Comparison of ENCODE assay signal across 9 mouse cellular contexts in the genomic region with DNA sequence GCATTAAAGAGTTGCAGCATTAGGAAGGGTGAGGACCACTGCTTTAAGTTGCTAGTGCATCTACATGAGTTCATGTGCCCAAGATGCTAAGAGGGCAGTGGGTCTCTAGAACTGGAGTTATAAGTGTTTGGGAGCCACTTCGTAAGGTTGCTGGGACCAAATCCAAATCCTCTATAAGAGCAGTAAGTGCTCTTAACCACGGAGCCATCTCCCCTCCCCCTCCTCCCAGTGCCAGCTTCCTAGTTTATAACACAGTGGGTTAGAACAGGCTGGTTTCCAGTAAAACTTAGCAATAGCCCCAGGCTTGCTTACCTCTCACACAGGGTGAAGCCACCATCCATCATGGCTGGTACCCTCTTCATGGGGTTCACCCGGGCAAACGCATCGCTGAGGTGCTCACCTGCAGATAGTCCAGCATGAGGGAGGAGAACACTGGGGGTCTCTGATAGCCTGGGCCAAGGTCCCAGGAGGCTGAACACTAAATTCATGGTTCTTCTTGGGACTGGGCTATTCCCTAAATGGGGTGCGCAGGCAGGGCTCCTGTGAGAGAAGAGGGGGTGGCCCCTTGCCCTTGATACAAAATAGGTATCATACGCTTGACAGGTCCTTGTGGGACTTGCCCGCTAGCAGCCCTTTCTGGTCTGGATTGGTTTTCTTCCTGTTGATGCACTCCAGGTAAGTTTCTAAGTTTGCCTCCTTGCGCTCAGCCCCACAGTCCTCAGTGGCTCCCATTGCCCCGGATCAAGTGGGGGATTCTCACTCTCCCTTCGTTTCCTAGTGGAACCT. TPM values are rescaled to one million over a fixed set of nuclear protein-coding genes. Genes with fewer than 3 reads are reported as not detected.
DNase-seq lines count a peak whose midpoint lies in the region; ATAC-seq and TF ChIP-seq lines count a peak whose summit lies in the region.
"Had no signal": no experiment of that assay in that cellular context is flagged by ENCODE, and none has a peak within 500 bp of the region (broad histone marks: within the 10 kb centered on the region; RNA-seq: fewer than 3 reads in every experiment).

No protein-coding gene starts in this region.

- H3K9ac ChIP-seq in embryonic facial prominence, embryonic 11.5 days (replicated peaks; ENCODE audit: low read length), result no peak overlapping the region

- H3K36me3 ChIP-seq in embryonic facial prominence, embryonic 11.5 days (replicated peaks; ENCODE audit: control insufficient read depth, insufficient read depth, low read depth, low read length), result no peaks in the 10 kb centered on the region
- H3K36me3 ChIP-seq in kidney, adult 2 months (ENCODE audit: control insufficient read depth, insufficient read depth, low read length), result no peaks in the 10 kb centered on the region

- H3K27ac ChIP-seq in bone marrow macrophage, adult 2 months (ENCODE audit: insufficient read depth, low read depth, low read length), result no peak overlapping the region
- H3K27ac ChIP-seq in embryonic facial prominence, embryonic 11.5 days (replicated peaks; ENCODE audit: low read depth, low read length), result no peak overlapping the region
- H3K27ac ChIP-seq in kidney, adult 2 months (ENCODE audit: insufficient read depth, low read depth, low read length), result peak overlapping the region; percentile 86

- TF ChIP-seq CTCF in bone marrow macrophage, adult 2 months (IDR thresholded peaks at IDR 0.05; ENCODE audit: low read depth, low read length), result no peak
- no peak for TF ChIP-seq CTCF in kidney, adult 2 months (conservative IDR thresholded peaks at IDR 0.05; ENCODE audit: insufficient read depth, insufficient read length, low read depth, low read length)

- peaks cover 15% of the 10 kb centered on the region for H3K4me1 ChIP-seq in bone marrow macrophage, adult 2 months (ENCODE audit: control insufficient read depth, insufficient read depth, low read length)
- H3K4me1 ChIP-seq in embryonic facial prominence, embryonic 11.5 days (ENCODE audit: control insufficient read depth, insufficient read depth, low read length), result no peaks in the 10 kb centered on the region
- peaks cover 12% of the 10 kb centered on the region for H3K4me1 ChIP-seq in kidney, adult 2 months (ENCODE audit: control insufficient read depth, insufficient read depth, low read length)

- no peak for TF ChIP-seq POLR2A in bone marrow macrophage, adult 2 months (IDR thresholded peaks at IDR 0.05; ENCODE audit: borderline replicate concordance, low read depth, low read length)
- no peak for TF ChIP-seq POLR2A in kidney, adult 2 months (IDR thresholded peaks at IDR 0.05; ENCODE audit: low read depth, low read length)

- H3K4me3 ChIP-seq in bone marrow macrophage, adult 2 months (ENCODE audit: insufficient read depth, low read length), result 0 out of 2 replicates have a peak overlapping the region, but pooled peaks have one; percentile 69
- H3K4me3 ChIP-seq in embryonic facial prominence, embryonic 11.5 days (ENCODE audit: low read depth, low read length), result peak overlapping the region; percentile 33
- peak overlapping the region; percentile 69 for H3K4me3 ChIP-seq in kidney, adult 2 months (ENCODE audit: insufficient read depth, low read depth, low read length)

- intact Hi-C loops in gastrocnemius, postnatal 14 days (cut with DNase I; ENCODE audit: low total_unique reads), result no loop called here

- no peaks in the 10 kb centered on the region; the same call in 1 of the 2 replicates for H3K27me3 ChIP-seq in embryonic facial prominence, embryonic 11.5 days (ENCODE audit: control insufficient read depth, insufficient read depth, low read length)
- no peaks in the 10 kb centered on the region for H3K27me3 ChIP-seq in kidney, adult 2 months (replicated peaks; ENCODE audit: control insufficient read depth, insufficient read depth, low read length)

- DNase-seq in embryonic facial prominence, embryonic 11.5 days (ENCODE audit: low spot score), result no peak
- peak; percentile 33 for DNase-seq in kidney, adult 2 months
- peak; percentile 41 for DNase-seq in lung, postnatal 14 days
- no peak for DNase-seq in adrenal gland, postnatal 36 days
- no peak for DNase-seq in urinary bladder, postnatal 25 days (ENCODE audit: low spot score)
- no peak for DNase-seq in thymus, postnatal 10 days (ENCODE audit: low spot score in 2 of 2)
- no peak for DNase-seq in gastrocnemius, postnatal 14 days

- no peaks in the 10 kb centered on the region for H3K9me3 ChIP-seq in embryonic facial prominence, embryonic 11.5 days (replicated peaks; ENCODE audit: control insufficient read depth, low read length)

- ATAC-seq in embryonic facial prominence, embryonic 11.5 days (replicated peaks; ENCODE audit: insufficient number of reproducible peaks, low FRiP score, low TSS enrichment, low read depth), result no peak

- 46% methylated on average over 11 of the region's 11 CpGs for WGBS in embryonic facial prominence, embryonic 11.5 days
- 43% methylated on average over 11 of the region's 11 CpGs for WGBS in kidney, adult 2 months

- H3K4me2 ChIP-seq in embryonic facial prominence, embryonic 11.5 days (ENCODE audit: low read depth, low read length), result peak overlapping the region; percentile 74

RNA-seq across cellular contexts. Expression of a gene that starts 1.5 kb away (rescaled TPM):
- 1.4 and 4.1 TPM in 2 replicates for polyA plus RNA-seq in bone marrow macrophage, adult 2 months (2012; ENCODE audit: insufficient read depth, insufficient read length, missing spikeins)
- polyA plus RNA-seq in embryonic facial prominence, embryonic 11.5 days (2014; fragmentation: Nextera tagmentation; extraction: Ambion mirVana), result 6.9 and 7.6 TPM in 2 replicates
- polyA plus RNA-seq in kidney, adult 2 months (2012; rRNA removed), result 492 and 514 TPM in 2 replicates
- total RNA-seq in adrenal gland, postnatal 36 days (2021), result 10 to 100 TPM; 37.6 to 47.8 TPM
- total RNA-seq in gastrocnemius, postnatal 14 days (2021), result 1 to 10 TPM; 7.0 to 8.2 TPM
- total RNA-seq: neutrophil, adult 5-6 weeks had no signal

RNA-seq across cellular contexts. Expression of a gene that starts 15.7 kb away (rescaled TPM):
- polyA plus RNA-seq in bone marrow macrophage, adult 2 months (2012; ENCODE audit: insufficient read depth, insufficient read length, missing spikeins), result 12.1 and 13.1 TPM in 2 replicates
- 5.9 and 7.8 TPM in 2 replicates for polyA plus RNA-seq in embryonic facial prominence, embryonic 11.5 days (2014; fragmentation: Nextera tagmentation; extraction: Ambion mirVana)
- polyA plus RNA-seq in kidney, adult 2 months (2012; rRNA removed), result 97.4 and 108 TPM in 2 replicates
- 10 to 100 TPM; 14.9 to 28.7 TPM for total RNA-seq in adrenal gland, postnatal 36 days (2021)
- total RNA-seq in gastrocnemius, postnatal 14 days (2021), result 1 to 10 TPM; 5.3 to 7.5 TPM
- total RNA-seq: neutrophil, adult 5-6 weeks had no signal

RNA-seq across cellular contexts. Expression of a gene that starts 16.2 kb away (rescaled TPM):
- polyA plus RNA-seq in bone marrow macrophage, adult 2 months (2012; ENCODE audit: insufficient read depth, insufficient read length, missing spikeins), result not detected in 2 replicates
- polyA plus RNA-seq in embryonic facial prominence, embryonic 11.5 days (2014; fragmentation: Nextera tagmentation; extraction: Ambion mirVana), result not detected in 2 replicates
- not detected in 2 replicates for polyA plus RNA-seq in kidney, adult 2 months (2012; rRNA removed)
- total RNA-seq in adrenal gland, postnatal 36 days (2021), result under 1 TPM in 1 of 2 experiments, not detected in 1; 0.53 TPM
- total RNA-seq in gastrocnemius, postnatal 14 days (2021), result not detected
- total RNA-seq: neutrophil, adult 5-6 weeks had no signal

RNA-seq across cellular contexts. Expression of a gene that starts 23.7 kb away (rescaled TPM):
- polyA plus RNA-seq in bone marrow macrophage, adult 2 months (2012; ENCODE audit: insufficient read depth, insufficient read length, missing spikeins), result 56.4 and 63.8 TPM in 2 replicates
- 92.0 and 103 TPM in 2 replicates for polyA plus RNA-seq in embryonic facial prominence, embryonic 11.5 days (2014; fragmentation: Nextera tagmentation; extraction: Ambion mirVana)
- polyA plus RNA-seq in kidney, adult 2 months (2012; rRNA removed), result 408 and 410 TPM in 2 replicates
- 100 to 1,000 TPM; 107 to 161 TPM for total RNA-seq in adrenal gland, postnatal 36 days (2021)
- total RNA-seq in gastrocnemius, postnatal 14 days (2021), result 10 to 100 TPM; 36.8 to 39.9 TPM

RNA-seq across cellular contexts. Expression of a gene that starts 25.4 kb away (rescaled TPM):
- polyA plus RNA-seq in bone marrow macrophage, adult 2 months (2012; ENCODE audit: insufficient read depth, insufficient read length, missing spikeins), result not detected in 2 replicates
- polyA plus RNA-seq in embryonic facial prominence, embryonic 11.5 days (2014; fragmentation: Nextera tagmentation; extraction: Ambion mirVana), result not detected in 2 replicates
- polyA plus RNA-seq in kidney, adult 2 months (2012; rRNA removed), result 0.11 and 0.23 TPM in 2 replicates
- total RNA-seq in adrenal gland, postnatal 36 days (2021), result not detected
- total RNA-seq in gastrocnemius, postnatal 14 days (2021), result not detected
- total RNA-seq: neutrophil, adult 5-6 weeks had no signal

Comparison
In these comparisons a context has a peak if more than half of its experiments do, and no peak if none do; other contexts are left out.
1. DNase-seq: peak in kidney, adult 2 months (single experiment) and lung, postnatal 14 days (single experiment); none in embryonic facial prominence, embryonic 11.5 days (single experiment), adrenal gland, postnatal 36 days (0 of 2), urinary bladder, postnatal 25 days (single experiment), thymus, postnatal 10 days (0 of 2) and gastrocnemius, postnatal 14 days (single experiment).
2. RNA of a gene that starts 1.5 kb away (polyA plus RNA-seq): 492 to 514 TPM in kidney, adult 2 months; 6.9 to 7.6 TPM in embryonic facial prominence, embryonic 11.5 days and 1.4 to 4.1 TPM in bone marrow macrophage, adult 2 months; every median in the first group is over 10 times any median in the second.
3. Peak in every context shown above with its lines, with median percentiles within 50 percentile points of each other: H3K4me3 ChIP-seq.